Mouse (Mus musculus) liver, embryonic 14.5 days (tissue): ENCODE measurements at regions not wholly inside any gene's neighbourhood (a gene's known extent, or its start where the extent isn't known, plus 50 kb on each side); places are given as distances from the start of the nearest gene placed in this dataset.

Experiments
- CTCF ChIP-seq: IDR thresholded peaks from 2 replicates; pipeline ENCODE4 v1.5.1; 2016; ENCODE audit warnings: antibody characterized with exemption, low read depth, control low read depth
- EP300 ChIP-seq: IDR thresholded peaks from 2 replicates; pipeline ENCODE4 v1.6.1; 2016; ENCODE audit warnings: antibody characterized with exemption, low read depth

- no peak for TF ChIP-seq CTCF
- TF ChIP-seq EP300 = no peak
Observed at GRCm38 (mm10) chr2:63701861-63702260, 396.0 kb downstream of the Fign start.
